Mouse (Mus musculus) embryonic facial prominence, embryonic 11.5 days (tissue): ENCODE data around the gene Rnf150. TPM values are rescaled to one million over a fixed set of nuclear protein-coding genes. Genes with fewer than 3 reads are reported as not detected.

ENCODE experiments used
- polyA plus RNA-seq: library from polyadenylated mRNA; unstranded; fragments of >200 nt; fragmentation: Nextera tagmentation; extraction: Ambion mirVana; gene quantifications from 2 replicates; pipeline ENCODE4 v1.2.1, GENCODE M21; 2014

Gene Rnf150
- polyA plus RNA-seq, 1 experiment from 2014 or later = 1.8 TPM

Other genes starting within 250 kb of the Rnf150 start
- gene Zfp330, start 89.2 kb upstream of the Rnf150 start, polyA plus RNA-seq = 75.6 and 85.0 TPM in 2 replicates